Mouse (Mus musculus): ENCODE measurements around the gene Txnip. TPM values are rescaled to one million over a fixed set of nuclear protein-coding genes. Genes with fewer than 3 reads are reported as not detected.

Gene Txnip
- total RNA-seq, 1 experiment: 128 TPM

DNA sequence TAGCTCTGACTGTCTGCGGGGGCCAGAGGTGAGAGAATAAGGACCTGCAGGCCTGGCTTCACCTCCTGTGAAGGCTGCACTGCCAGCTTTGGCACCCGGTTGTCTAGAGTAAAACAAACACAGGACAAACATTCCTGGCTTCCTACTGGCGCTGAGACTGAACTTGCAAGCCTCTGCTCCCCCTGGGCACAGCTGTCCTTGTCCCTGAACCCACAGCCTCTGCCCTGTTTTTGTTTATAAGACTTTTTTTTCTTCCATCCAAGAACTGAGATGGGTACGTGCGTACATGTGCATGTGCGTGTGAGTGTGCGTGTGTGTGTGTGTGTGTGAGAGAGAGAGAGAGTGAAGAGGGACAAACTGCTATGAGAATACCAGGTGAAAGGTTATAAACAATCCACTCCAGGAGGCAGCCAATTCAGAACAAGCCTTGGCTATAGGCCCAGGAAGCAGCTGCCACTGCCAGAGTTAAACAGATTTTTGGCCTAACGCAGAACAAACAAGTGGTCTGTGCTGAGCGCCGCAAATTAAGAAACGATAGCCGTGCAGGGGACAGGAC, 2.6 kb upstream of the Txnip start:
- Histone ChIP-seq H3K36me3 (ENCODE audit: control insufficient read depth, insufficient read depth, low read length, poor library complexity, severe bottlenecking) (peaks cover 13% of the 10 kb centered on the region), H3K9me3 (ENCODE audit: control insufficient read depth, insufficient read depth, low read depth, low read length) (no peaks in the 10 kb centered on the region), H3K4me3 (ENCODE audit: insufficient read depth in 1 of 2, low read depth in 1 of 2, low read length in 2 of 2, poor library complexity in 1 of 2, severe bottlenecking in 1 of 2) (no peak overlapping the region), H3K9ac (ENCODE audit: insufficient read depth, low read depth, low read length, poor library complexity, severe bottlenecking) (no peak overlapping the region), H3K27ac (ENCODE audit: insufficient read depth, low read depth, low read length, poor library complexity, severe bottlenecking) (no peak overlapping the region), H3K4me1 (ENCODE audit: control insufficient read depth in 2 of 2, insufficient read depth in 2 of 2, low read length in 2 of 2, poor library complexity in 1 of 2) (peaks cover 2 to 11% of the 10 kb centered on the region in 2 experiments)
- in situ Hi-C loops (cut with MboI; ENCODE audit: low sequenced_read_pairs in 2 of 2, unreplicated experiment in 2 of 2): no loop called here
- TF ChIP-seq MAFK (IDR thresholded peaks at IDR 0.05; ENCODE audit: insufficient read depth, low read depth, low read length) (no peak), HCFC1 (IDR thresholded peaks at IDR 0.05; ENCODE audit: borderline replicate concordance, insufficient read depth, low read length) (no peak), ZNF384 (IDR thresholded peaks at IDR 0.05; ENCODE audit: low read depth, low read length) (no peak), CHD2 (IDR thresholded peaks at IDR 0.05; ENCODE audit: low read depth, low read length) (no peak), ZC3H11A (IDR thresholded peaks at IDR 0.05; ENCODE audit: borderline replicate concordance, low read depth, low read length) (no peak)
- DNase-seq (ENCODE audit: low read depth, low spot score): no peak

DNA sequence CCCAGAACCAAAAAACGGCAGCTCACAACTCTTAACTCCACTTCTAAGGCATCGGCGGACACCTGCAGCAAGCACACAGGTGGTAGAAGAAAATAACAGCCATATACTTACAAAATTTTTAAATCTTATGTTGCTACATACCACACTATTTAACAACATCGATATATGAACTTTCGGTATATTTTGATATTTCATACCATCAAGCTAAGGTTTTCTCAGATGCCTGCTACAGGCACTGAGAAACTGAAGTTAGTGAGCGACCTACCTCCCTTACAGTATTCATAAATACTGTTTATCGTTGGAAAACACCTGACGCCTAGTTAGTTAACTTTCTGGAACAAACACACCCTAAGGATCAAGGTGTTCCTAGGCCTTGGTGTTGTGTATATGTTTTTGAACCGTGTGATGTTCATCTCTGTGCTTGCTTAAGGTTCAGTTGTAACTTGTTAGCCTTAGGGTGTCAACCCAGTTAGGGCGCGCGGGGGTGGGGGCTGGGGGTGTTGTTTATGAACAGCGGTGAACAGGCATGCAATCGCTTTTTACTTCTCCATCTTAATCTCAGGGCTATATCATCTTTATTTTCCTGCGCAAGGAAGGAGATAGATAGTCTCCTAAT, 1.6 kb upstream of the Txnip start:
- no peak for DNase-seq (ENCODE audit: low read depth, low spot score)
- H3K9ac ChIP-seq (ENCODE audit: insufficient read depth, low read depth, low read length, poor library complexity, severe bottlenecking): no peak overlapping the region
- peak overlapping the region; percentile 11; a peak in 2 of 4 replicates for H3K4me3 ChIP-seq (ENCODE audit: insufficient read depth in 1 of 2, low read depth in 1 of 2, low read length in 2 of 2, poor library complexity in 1 of 2, severe bottlenecking in 1 of 2)
- in situ Hi-C loops (cut with MboI; ENCODE audit: low sequenced_read_pairs in 2 of 2, unreplicated experiment in 2 of 2): no loop called here
- H3K27ac ChIP-seq (ENCODE audit: insufficient read depth, low read depth, low read length, poor library complexity, severe bottlenecking): no peak overlapping the region
- peaks cover 2 to 11% of the 10 kb centered on the region in 2 experiments for H3K4me1 ChIP-seq (ENCODE audit: control insufficient read depth in 2 of 2, insufficient read depth in 2 of 2, low read length in 2 of 2, poor library complexity in 1 of 2)
- peaks cover 21% of the 10 kb centered on the region for H3K36me3 ChIP-seq (ENCODE audit: control insufficient read depth, insufficient read depth, low read length, poor library complexity, severe bottlenecking)
- H3K9me3 ChIP-seq (ENCODE audit: control insufficient read depth, insufficient read depth, low read depth, low read length): no peaks in the 10 kb centered on the region
- no peak for TF ChIP-seq MAFK (IDR thresholded peaks at IDR 0.05; ENCODE audit: insufficient read depth, low read depth, low read length)
- no peak for TF ChIP-seq CHD2 (IDR thresholded peaks at IDR 0.05; ENCODE audit: low read depth, low read length)
- TF ChIP-seq ZC3H11A (IDR thresholded peaks at IDR 0.05; ENCODE audit: borderline replicate concordance, low read depth, low read length): no peak
- no peak for TF ChIP-seq ZNF384 (IDR thresholded peaks at IDR 0.05; ENCODE audit: low read depth, low read length)
- no peak for TF ChIP-seq HCFC1 (IDR thresholded peaks at IDR 0.05; ENCODE audit: borderline replicate concordance, insufficient read depth, low read length)

DNA sequence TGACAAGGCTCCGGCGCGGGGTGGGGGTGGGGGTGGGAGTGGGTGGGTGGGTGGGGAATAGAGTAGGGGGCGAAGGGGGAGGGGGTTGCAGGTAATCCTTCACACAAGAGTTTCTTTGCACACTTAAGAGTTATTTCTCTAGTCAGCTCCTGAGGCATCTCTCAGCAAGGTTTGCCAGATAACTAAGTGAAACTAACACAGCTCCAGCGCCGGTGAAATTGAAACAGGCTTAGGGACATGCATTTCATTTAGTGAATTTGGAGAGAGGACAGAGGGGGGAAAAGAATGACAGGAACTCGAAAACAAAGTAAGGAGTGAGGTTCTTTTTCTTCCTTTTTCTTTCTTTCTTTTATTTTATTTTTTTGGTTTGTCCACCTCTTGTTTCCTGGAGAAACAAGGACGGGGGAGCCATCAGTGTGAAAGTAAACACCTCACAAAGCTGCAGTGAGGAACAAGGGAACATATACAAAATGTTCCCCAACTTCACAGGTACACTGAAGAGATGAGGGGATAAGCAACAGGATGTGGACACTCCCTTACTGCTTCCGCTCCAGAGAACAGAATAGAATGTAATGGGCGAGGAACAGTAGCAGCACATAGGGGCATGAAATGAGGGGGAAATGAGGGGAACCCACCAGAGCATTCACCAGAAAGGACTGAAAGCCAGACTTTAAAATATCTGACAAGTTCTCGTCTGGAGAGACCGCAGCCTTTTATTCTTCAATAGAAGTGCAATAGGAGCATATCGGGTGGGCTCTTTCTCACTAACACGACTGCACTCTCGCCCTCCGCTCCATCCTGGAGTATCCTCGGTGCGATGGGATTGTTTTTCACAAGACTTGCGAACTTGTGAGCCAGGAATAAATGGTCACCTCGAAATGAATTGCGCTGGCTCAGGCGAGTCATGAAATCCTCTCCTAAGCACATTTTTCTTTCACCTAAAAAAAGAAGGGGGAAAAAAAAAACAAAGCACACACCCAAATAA, 814 bp upstream of the Txnip start:
- no peaks in the 10 kb centered on the region for H3K9me3 ChIP-seq (ENCODE audit: control insufficient read depth, insufficient read depth, low read depth, low read length)
- peak overlapping the region; percentile 67; the same call in 1 of the 2 replicates for H3K27ac ChIP-seq (ENCODE audit: insufficient read depth, low read depth, low read length, poor library complexity, severe bottlenecking)
- peaks cover under 1 to 9% of the 10 kb centered on the region in 2 experiments for H3K4me1 ChIP-seq (ENCODE audit: control insufficient read depth in 2 of 2, insufficient read depth in 2 of 2, low read length in 2 of 2, poor library complexity in 1 of 2)
- in situ Hi-C loops (cut with MboI; ENCODE audit: low sequenced_read_pairs in 2 of 2, unreplicated experiment in 2 of 2): no loop called here
- TF ChIP-seq CHD2 (IDR thresholded peaks at IDR 0.05; ENCODE audit: low read depth, low read length) (no peak), HCFC1 (IDR thresholded peaks at IDR 0.05; ENCODE audit: borderline replicate concordance, insufficient read depth, low read length) (no peak), ZNF384 (IDR thresholded peaks at IDR 0.05; ENCODE audit: low read depth, low read length) (no peak), MAFK (IDR thresholded peaks at IDR 0.05; ENCODE audit: insufficient read depth, low read depth, low read length) (no peak)
- DNase-seq (ENCODE audit: low read depth, low spot score): no peak
- peak overlapping the region; percentile 75 for H3K9ac ChIP-seq (ENCODE audit: insufficient read depth, low read depth, low read length, poor library complexity, severe bottlenecking)
- peak overlapping the region; percentile 45 to 59 for H3K4me3 ChIP-seq (ENCODE audit: insufficient read depth in 1 of 2, low read depth in 1 of 2, low read length in 2 of 2, poor library complexity in 1 of 2, severe bottlenecking in 1 of 2)
- peaks cover 27% of the 10 kb centered on the region for H3K36me3 ChIP-seq (ENCODE audit: control insufficient read depth, insufficient read depth, low read length, poor library complexity, severe bottlenecking)

DNA sequence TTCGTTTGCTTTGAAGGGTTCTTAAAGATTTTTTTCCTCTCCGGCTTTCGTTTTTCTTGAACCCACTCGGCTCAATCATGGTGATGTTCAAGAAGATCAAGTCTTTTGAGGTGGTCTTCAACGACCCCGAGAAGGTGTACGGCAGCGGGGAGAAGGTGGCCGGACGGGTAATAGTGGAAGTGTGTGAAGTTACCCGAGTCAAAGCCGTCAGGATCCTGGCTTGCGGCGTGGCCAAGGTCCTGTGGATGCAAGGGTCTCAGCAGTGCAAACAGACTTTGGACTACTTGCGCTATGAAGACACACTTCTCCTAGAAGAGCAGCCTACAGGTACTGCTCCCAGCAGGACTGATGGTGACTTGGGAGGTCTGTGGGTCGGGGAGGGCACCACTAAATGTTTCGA, 402 bp downstream of the Txnip start:
- no peak for DNase-seq (ENCODE audit: low read depth, low spot score)
- H3K9me3 ChIP-seq (ENCODE audit: control insufficient read depth, insufficient read depth, low read depth, low read length): no peaks in the 10 kb centered on the region
- peak overlapping the region; percentile 76 for H3K27ac ChIP-seq (ENCODE audit: insufficient read depth, low read depth, low read length, poor library complexity, severe bottlenecking)
- H3K4me3 ChIP-seq (ENCODE audit: insufficient read depth in 1 of 2, low read depth in 1 of 2, low read length in 2 of 2, poor library complexity in 1 of 2, severe bottlenecking in 1 of 2): peak overlapping the region; percentile 60 to 89
- no peak for TF ChIP-seq CHD2 (IDR thresholded peaks at IDR 0.05; ENCODE audit: low read depth, low read length)
- no peak for TF ChIP-seq MAFK (IDR thresholded peaks at IDR 0.05; ENCODE audit: insufficient read depth, low read depth, low read length)
- TF ChIP-seq ZC3H11A (IDR thresholded peaks at IDR 0.05; ENCODE audit: borderline replicate concordance, low read depth, low read length): no peak
- TF ChIP-seq HCFC1 (IDR thresholded peaks at IDR 0.05; ENCODE audit: borderline replicate concordance, insufficient read depth, low read length): no peak
- no peak for TF ChIP-seq ZNF384 (IDR thresholded peaks at IDR 0.05; ENCODE audit: low read depth, low read length)
- H3K4me1 ChIP-seq (ENCODE audit: control insufficient read depth in 2 of 2, insufficient read depth in 2 of 2, low read length in 2 of 2, poor library complexity in 1 of 2): peaks cover 0 to 9% of the 10 kb centered on the region in 2 experiments; a peak in 3 of 4 replicates
- in situ Hi-C loops (cut with MboI; ENCODE audit: low sequenced_read_pairs in 2 of 2, unreplicated experiment in 2 of 2): no loop called here
- H3K9ac ChIP-seq (ENCODE audit: insufficient read depth, low read depth, low read length, poor library complexity, severe bottlenecking): peak overlapping the region; percentile 88
- peaks cover 28% of the 10 kb centered on the region for H3K36me3 ChIP-seq (ENCODE audit: control insufficient read depth, insufficient read depth, low read length, poor library complexity, severe bottlenecking)

Data from ES-E14 (cell line).